Comparison of ENCODE assay signal across 8 mouse cellular contexts in genomic region chr7:143154458-143154871, GRCm38 (mm10). TPM values are rescaled to one million over a fixed set of nuclear protein-coding genes. Genes with fewer than 3 reads are reported as not detected.
DNase-seq lines count a peak whose midpoint lies in the region; ATAC-seq and TF ChIP-seq lines count a peak whose summit lies in the region.

No protein-coding gene starts in this region.

- no peaks in the 10 kb centered on the region for H3K9me3 ChIP-seq in embryonic facial prominence, embryonic 10.5 days
- no peaks in the 10 kb centered on the region for H3K9me3 ChIP-seq in liver, postnatal 0 days (ENCODE audit: low read length)

- TF ChIP-seq CTCF in liver, postnatal 0 days (IDR thresholded peaks at IDR 0.05; ENCODE audit: low read depth): no peak

- WGBS in embryonic facial prominence, embryonic 10.5 days: 24% methylated on average over 19 of the region's 19 CpGs
- WGBS in liver, postnatal 0 days (ENCODE audit: insufficient replicate concordance): 30% methylated on average over 19 of the region's 19 CpGs

- peaks cover 41% of the 10 kb centered on the region for H3K4me1 ChIP-seq in embryonic facial prominence, embryonic 10.5 days
- H3K4me1 ChIP-seq in liver, postnatal 0 days (ENCODE audit: insufficient read depth): peaks cover 15% of the 10 kb centered on the region

- H3K4me3 ChIP-seq in embryonic facial prominence, embryonic 10.5 days: peak overlapping the region; percentile 41
- H3K4me3 ChIP-seq in liver, postnatal 0 days (ENCODE audit: low read depth, low read length): no peak overlapping the region

- peak overlapping the region; percentile 72 for H3K4me2 ChIP-seq in liver, postnatal 0 days (ENCODE audit: low read depth, low read length)

- intact Hi-C loops in heart, postnatal 10 days (cut with DNase I): loop anchor here (1.0 to 10.0 kb wide), 2 partner anchors 310 to 600 kb away; partner anchors contain the start of gene Osbpl5

- peak; percentile 24 for ATAC-seq in liver, postnatal 0 days
- no peak for ATAC-seq in inflammation-experienced regulatory T-cells, adult 6 months
- ATAC-seq in granulocyte monocyte progenitor cell, adult 5-6 weeks (replicated peaks; ENCODE audit: poor library complexity, severe bottlenecking): no peak

- TF ChIP-seq EP300 in liver, postnatal 0 days (IDR thresholded peaks at IDR 0.05; ENCODE audit: low read depth): no peak

- 0 out of 2 replicates have a peak overlapping the region, but pooled peaks have one; percentile 41 for H3K9ac ChIP-seq in liver, postnatal 0 days (replicated peaks)

- no peaks in the 10 kb centered on the region for H3K36me3 ChIP-seq in embryonic facial prominence, embryonic 10.5 days (replicated peaks)
- H3K36me3 ChIP-seq in liver, postnatal 0 days (replicated peaks; ENCODE audit: insufficient read depth, low read length): no peaks in the 10 kb centered on the region

- DNase-seq in right cerebral cortex, postnatal 14 days: peak; percentile 10
- DNase-seq in right cerebral cortex, adult 2 months (ENCODE audit: low spot score in 2 of 2): no peak
- peak; percentile 76 for DNase-seq in embryonic facial prominence, embryonic 10.5 days (ENCODE audit: low spot score)
- peak; percentile 67 to 68 for DNase-seq in heart, postnatal 10 days
- peak; percentile 25 for DNase-seq in liver, postnatal 0 days
- DNase-seq in urinary bladder, postnatal 10 days (ENCODE audit: low spot score): no peak

- peaks cover 33% of the 10 kb centered on the region for H3K27me3 ChIP-seq in embryonic facial prominence, embryonic 10.5 days (replicated peaks; ENCODE audit: low read depth, poor library complexity, severe bottlenecking)
- H3K27me3 ChIP-seq in liver, postnatal 0 days (ENCODE audit: insufficient read depth, low read length): no peaks in the 10 kb centered on the region

- H3K27ac ChIP-seq in embryonic facial prominence, embryonic 10.5 days (replicated peaks): peak overlapping the region; percentile 81
- H3K27ac ChIP-seq in liver, postnatal 0 days (ENCODE audit: low read depth): no peak overlapping the region

RNA-seq across cellular contexts. Expression of gene Kcnq1, which starts 48.3 kb away (rescaled TPM):
- 1.0 and 1.5 TPM in 2 replicates for polyA plus RNA-seq in embryonic facial prominence, embryonic 10.5 days (2016; fragmentation: Nextera tagmentation; extraction: Ambion mirVana)
- total RNA-seq in heart, postnatal 10 days (2021): 10 to 100 TPM; 40.9 to 42.0 TPM
- 0.37 and 0.63 TPM in 2 replicates for polyA plus RNA-seq in liver, postnatal 0 days (2015; fragmentation: Nextera tagmentation; extraction: Ambion mirVana)
- polyA plus RNA-seq in inflammation-experienced regulatory T-cells, adult 6 months (2017; shearing (Covaris generic)): under 1 TPM in 2 of 3 experiments, not detected in 1; 0.19 to 0.42 TPM
- total RNA-seq in granulocyte monocyte progenitor cell, adult 5-6 weeks (2014; fragmentation: Nextera tagmentation): not detected in 2 replicates
- not detected in 2 replicates for total RNA-seq in granulocyte monocyte progenitor cell, adult 5-6 weeks (2017)

Comparison
In these comparisons a context has a peak if more than half of its experiments do, and no peak if none do; other contexts are left out.
1. DNase-seq: peak in right cerebral cortex, postnatal 14 days (single experiment), embryonic facial prominence, embryonic 10.5 days (single experiment), heart, postnatal 10 days (2 of 2) and liver, postnatal 0 days (single experiment); none in right cerebral cortex, adult 2 months (0 of 2) and urinary bladder, postnatal 10 days (single experiment).